Mouse (Mus musculus) bone marrow macrophage, adult 2 months (primary cell): Measurements from ENCODE around the gene Usp16.

Experiments
- CTCF ChIP-seq: IDR thresholded peaks from 2 replicates; pipeline ENCODE4 v1.5.1; 2012; ENCODE audit warnings: low read depth, mild to moderate bottlenecking, low read length, moderate library complexity
- POLR2A ChIP-seq: IDR thresholded peaks from 2 replicates; pipeline ENCODE4 v1.6.1; 2012; ENCODE audit warnings: mild to moderate bottlenecking, low read depth, low read length, borderline replicate concordance

DNA sequence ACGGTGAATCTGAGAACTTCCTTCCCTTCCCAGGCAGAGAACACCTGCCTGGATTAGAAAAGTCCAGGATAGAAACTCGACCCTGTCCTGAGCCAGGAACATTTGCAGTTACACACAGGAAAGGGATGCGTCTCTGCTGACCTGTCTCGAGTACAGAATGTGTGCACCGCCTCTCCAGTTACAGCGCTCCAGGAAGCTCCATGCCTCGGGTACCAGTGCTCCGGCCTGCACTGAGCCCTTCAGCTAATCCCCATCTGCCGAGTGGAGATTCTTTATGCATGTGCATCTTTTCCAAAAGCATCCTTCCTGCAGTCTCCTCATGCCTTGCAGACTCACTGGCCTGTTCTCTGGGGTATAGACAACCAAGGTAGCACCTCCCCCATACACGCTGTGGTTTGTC is 74.3 kb downstream of the Usp16 start:
- TF ChIP-seq POLR2A (no peak), CTCF (no peak)
